Mouse (Mus musculus) liver, embryonic 16.5 days (tissue): ENCODE measurements around the gene Ano6. TPM values are rescaled to one million over a fixed set of nuclear protein-coding genes. Genes with fewer than 3 reads are reported as not detected.

Source experiments
- ATAC-seq: fragments of 200-750 bp; cut with Nextera tagmentation; 2 replicates; pipeline ENCODE4 v1.8.0; 2017; ENCODE audit warnings: low read depth, mild to moderate bottlenecking, moderate number of reproducible peaks, moderate library complexity
- H3K27ac ChIP-seq: fragments of 300-500 bp; sonication (generic); 2 replicates; pipeline ENCODE4 v1.5.1; 2014; ENCODE audit warnings: mild to moderate bottlenecking, low read length
- H3K27me3 ChIP-seq: fragments of 300-500 bp; sonication (generic); 2 replicates; pipeline ENCODE4 v1.6.1; 2014; ENCODE audit warnings: low read depth, low read length, mixed read lengths; ENCODE audit not compliant: control insufficient read depth, insufficient read depth
- H3K36me3 ChIP-seq: fragments of 300-500 bp; sonication (generic); 2 replicates; pipeline ENCODE4 v1.6.1; 2014; ENCODE audit warnings: mild to moderate bottlenecking; ENCODE audit not compliant: control insufficient read depth, insufficient read depth
- H3K4me1 ChIP-seq: fragments of 300-500 bp; sonication (generic); 2 replicates; pipeline ENCODE4 v1.6.1; 2014; ENCODE audit warnings: low read depth, low read length, mixed read lengths; ENCODE audit not compliant: control insufficient read depth
- H3K4me2 ChIP-seq: fragments of 300-500 bp; sonication (generic); 2 replicates; pipeline ENCODE4 v1.6.1; 2014; ENCODE audit warnings: low read depth, low read length, mixed read lengths
- H3K4me3 ChIP-seq: fragments of 300-500 bp; sonication (generic); 2 replicates; pipeline ENCODE4 v1.5.1; 2014; ENCODE audit warnings: low read depth, mild to moderate bottlenecking, low read length
- H3K9ac ChIP-seq: fragments of 300-500 bp; sonication (generic); 2 replicates; pipeline ENCODE4 v1.6.1; 2014; ENCODE audit warnings: low read depth, low read length
- H3K9me3 ChIP-seq: fragments of 300-500 bp; sonication (generic); replicated peaks from 2 replicates; pipeline ENCODE4 v1.6.1; 2016; ENCODE audit warnings: low read length; ENCODE audit not compliant: control insufficient read depth
- WGBS: fragments of 180-500 bp; shearing (Covaris S2); extraction: QIAGEN DNeasy Blood & Tissue Kit; methylation state at CpG from one replicate; pipeline ENCODE4 v1.1.7; 2014; ENCODE audit not compliant: insufficient replicate concordance; 5-methylcytosine and 5-hydroxymethylcytosine counted together
- polyA plus RNA-seq: library from polyadenylated mRNA; unstranded; fragments of >200 nt; fragmentation: Nextera tagmentation; extraction: Ambion mirVana; gene quantifications from 2 replicates; pipeline ENCODE4 v1.2.1, GENCODE M21; 2015

Ano6 gene
- polyA plus RNA-seq, 1 experiment from 2014 or later = 10.5 TPM

DNA sequence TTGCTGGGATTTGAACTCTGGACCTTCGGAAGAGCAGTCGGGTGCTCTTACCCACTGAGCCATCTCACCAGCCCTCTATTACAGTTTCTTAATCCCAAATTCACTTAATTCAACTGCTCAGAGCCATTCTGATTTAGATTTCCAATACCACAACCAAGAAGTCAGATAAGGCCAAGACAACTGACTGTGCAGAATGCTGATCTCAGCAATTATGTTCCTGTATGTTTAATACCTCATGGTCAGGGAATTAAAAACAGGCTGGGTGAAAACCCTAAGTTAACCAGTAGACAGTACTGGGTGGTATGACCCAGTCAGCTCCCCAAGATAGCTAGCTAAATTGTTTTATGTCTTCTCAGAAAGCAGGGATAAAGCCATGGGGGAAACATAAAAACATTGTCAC is 176.3 kb downstream of the Ano6 start:
- no peak for ATAC-seq
- H3K9ac ChIP-seq = no peak overlapping the region
- WGBS = 64% methylated on average over 2 of the region's 2 CpGs

DNA sequence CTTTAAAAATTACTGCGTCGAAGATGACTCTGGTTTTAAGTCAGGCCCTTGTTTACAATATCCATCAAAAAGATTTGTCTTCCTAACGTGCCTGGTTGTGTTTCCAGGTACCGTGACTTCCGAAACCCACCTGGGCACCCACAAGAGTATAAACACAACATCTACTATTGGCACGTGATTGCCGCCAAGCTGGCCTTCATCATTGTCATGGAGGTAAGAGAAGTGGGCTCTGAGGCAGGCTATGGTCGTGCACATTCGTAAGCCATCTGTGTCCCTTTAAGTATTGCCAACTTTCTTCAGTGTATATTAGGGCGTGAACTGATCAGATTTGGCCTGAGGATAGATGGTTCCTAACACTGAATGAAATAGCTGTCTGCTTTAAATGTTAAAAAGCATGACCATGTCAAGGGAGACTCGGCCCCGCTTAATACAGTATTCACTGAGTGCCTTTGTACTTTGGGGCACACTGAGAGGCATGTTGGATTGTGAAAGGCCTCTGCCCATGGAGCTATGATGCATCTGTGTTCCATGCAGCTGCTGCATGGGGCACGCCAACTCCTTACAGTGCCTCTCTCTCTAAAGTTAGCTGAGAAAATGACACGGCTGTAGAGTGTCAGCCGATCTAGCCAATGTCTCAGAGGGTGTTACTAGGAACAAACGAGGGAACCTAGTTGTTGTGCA is 177.0 kb downstream of the Ano6 start:
- H3K4me1 ChIP-seq = no peaks in the 10 kb centered on the region
- no peak for ATAC-seq
- no peak overlapping the region for H3K4me3 ChIP-seq
- no peak overlapping the region for H3K4me2 ChIP-seq
- 81% methylated on average over 16 of the region's 16 CpGs for WGBS
- peaks cover 2% of the 10 kb centered on the region; the same call in 1 of the 2 replicates for H3K36me3 ChIP-seq
- H3K27ac ChIP-seq = no peak overlapping the region
- H3K9ac ChIP-seq = no peak overlapping the region
- no peaks in the 10 kb centered on the region for H3K9me3 ChIP-seq
- H3K27me3 ChIP-seq = no peaks in the 10 kb centered on the region

More for the DNA sequence above, 176.3 kb downstream of the Ano6 start:
- no peaks in the 10 kb centered on the region for H3K4me1 ChIP-seq
- no peak overlapping the region for H3K27ac ChIP-seq
- H3K4me2 ChIP-seq = no peak overlapping the region
- no peaks in the 10 kb centered on the region for H3K9me3 ChIP-seq
- no peaks in the 10 kb centered on the region for H3K36me3 ChIP-seq
- no peak overlapping the region for H3K4me3 ChIP-seq
- H3K27me3 ChIP-seq = no peaks in the 10 kb centered on the region

DNA sequence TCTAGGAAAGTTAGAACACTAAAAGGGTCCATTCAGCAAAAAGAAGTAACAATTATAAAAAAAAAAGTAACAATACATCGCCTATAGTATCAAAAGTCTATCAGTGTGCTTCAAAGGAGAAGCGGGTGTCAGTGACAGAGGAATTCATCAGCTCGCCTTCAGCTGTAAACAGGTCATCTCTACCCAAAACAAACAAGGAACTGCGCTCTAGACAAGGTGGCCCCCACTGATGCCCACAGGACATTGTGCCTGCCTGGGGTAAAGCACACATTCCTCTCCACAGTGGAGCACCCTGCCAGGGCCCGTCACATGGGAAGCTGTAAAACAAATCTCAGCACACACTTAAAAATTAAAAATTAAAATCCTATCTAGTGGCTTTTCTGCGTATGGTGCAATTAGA is 179.0 kb downstream of the Ano6 start:
- Histone ChIP-seq H3K9me3 (no peaks in the 10 kb centered on the region), H3K9ac (no peak overlapping the region), H3K27me3 (no peaks in the 10 kb centered on the region), H3K4me2 (no peak overlapping the region), H3K27ac (no peak overlapping the region), H3K36me3 (peaks cover 2% of the 10 kb centered on the region; the same call in 1 of the 2 replicates), H3K4me1 (no peaks in the 10 kb centered on the region), H3K4me3 (no peak overlapping the region)
- no peak for ATAC-seq
- 68% methylated on average over 6 of the region's 6 CpGs for WGBS

DNA sequence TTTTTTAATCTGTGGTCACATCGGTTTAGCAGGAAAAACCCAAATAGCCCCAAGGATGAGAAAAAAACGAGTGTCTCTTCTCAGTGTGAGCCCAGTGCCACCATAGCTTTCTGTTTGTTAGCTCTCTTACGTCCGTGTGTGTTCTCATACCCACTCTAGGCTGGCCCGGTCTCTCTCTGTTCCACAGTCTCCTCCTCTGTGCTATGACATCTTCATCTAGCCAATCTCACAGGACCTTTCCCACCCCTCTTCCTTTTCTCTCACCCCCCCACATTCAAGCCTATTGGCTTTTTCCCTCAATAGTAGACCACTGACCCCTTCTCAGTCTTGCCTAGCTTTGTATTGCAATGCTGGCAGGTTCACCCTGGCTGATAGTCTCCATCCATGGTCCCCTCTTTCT is 179.5 kb downstream of the Ano6 start:
- Histone ChIP-seq H3K27me3 (no peaks in the 10 kb centered on the region), H3K9ac (no peak overlapping the region), H3K9me3 (no peaks in the 10 kb centered on the region), H3K4me3 (no peak overlapping the region), H3K36me3 (peaks cover 2% of the 10 kb centered on the region; the same call in 1 of the 2 replicates), H3K4me2 (no peak overlapping the region), H3K4me1 (no peaks in the 10 kb centered on the region), H3K27ac (no peak overlapping the region)
- no peak for ATAC-seq
- 79% methylated on average over 5 of the region's 5 CpGs for WGBS

DNA sequence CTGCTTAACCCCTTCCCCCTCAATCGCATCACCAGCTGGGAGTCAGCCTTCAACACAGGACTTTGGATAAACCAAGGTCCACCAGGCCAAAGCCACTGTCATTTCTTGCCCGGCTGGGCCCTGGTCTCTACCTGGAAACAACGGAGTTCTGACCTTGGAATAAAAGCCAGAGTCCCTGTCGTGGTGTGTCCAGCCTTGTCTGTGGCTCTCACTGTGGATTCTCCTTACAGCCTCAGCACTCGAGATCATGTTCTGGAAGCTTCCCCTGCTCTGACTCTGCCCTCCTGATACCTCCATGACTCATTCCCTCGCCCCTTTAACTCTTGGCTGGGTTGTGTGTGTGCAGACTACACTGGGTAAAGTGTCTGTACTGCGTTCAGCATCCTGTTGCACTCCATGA is 180.0 kb downstream of the Ano6 start:
- no peaks in the 10 kb centered on the region for H3K4me1 ChIP-seq
- H3K9ac ChIP-seq = no peak overlapping the region
- peaks cover 2% of the 10 kb centered on the region; the same call in 1 of the 2 replicates for H3K36me3 ChIP-seq
- no peaks in the 10 kb centered on the region for H3K9me3 ChIP-seq
- ATAC-seq = no peak
- no peak overlapping the region for H3K4me2 ChIP-seq
- H3K4me3 ChIP-seq = no peak overlapping the region
- no peak overlapping the region for H3K27ac ChIP-seq
- H3K27me3 ChIP-seq = no peaks in the 10 kb centered on the region
- WGBS = 70% methylated on average over 7 of the region's 7 CpGs

DNA sequence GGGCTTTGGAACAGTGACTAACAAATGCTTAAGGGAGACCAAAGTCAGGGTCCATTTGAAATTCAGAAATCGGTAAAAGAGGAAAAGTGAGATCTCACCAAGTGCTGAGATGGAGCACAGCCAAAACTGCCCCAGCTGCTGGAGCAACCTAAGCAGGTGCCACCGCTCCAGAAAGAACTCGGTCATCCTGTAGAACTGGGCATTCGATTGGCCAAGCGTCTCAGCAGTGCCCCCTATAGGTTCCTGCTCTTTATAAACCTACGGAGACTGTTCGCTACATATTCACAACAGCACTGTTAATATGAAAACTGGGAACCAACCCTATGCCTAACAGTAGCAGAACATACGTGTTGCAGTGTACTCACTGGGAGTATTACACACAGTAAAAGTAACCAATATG is 180.7 kb downstream of the Ano6 start:
- Histone ChIP-seq H3K4me2 (no peak overlapping the region), H3K9me3 (no peaks in the 10 kb centered on the region), H3K36me3 (peaks cover 2% of the 10 kb centered on the region; the same call in 1 of the 2 replicates), H3K27ac (no peak overlapping the region), H3K9ac (no peak overlapping the region), H3K4me1 (no peaks in the 10 kb centered on the region), H3K4me3 (no peak overlapping the region), H3K27me3 (no peaks in the 10 kb centered on the region)
- 73% methylated on average over 8 of the region's 8 CpGs for WGBS
- ATAC-seq = no peak

DNA sequence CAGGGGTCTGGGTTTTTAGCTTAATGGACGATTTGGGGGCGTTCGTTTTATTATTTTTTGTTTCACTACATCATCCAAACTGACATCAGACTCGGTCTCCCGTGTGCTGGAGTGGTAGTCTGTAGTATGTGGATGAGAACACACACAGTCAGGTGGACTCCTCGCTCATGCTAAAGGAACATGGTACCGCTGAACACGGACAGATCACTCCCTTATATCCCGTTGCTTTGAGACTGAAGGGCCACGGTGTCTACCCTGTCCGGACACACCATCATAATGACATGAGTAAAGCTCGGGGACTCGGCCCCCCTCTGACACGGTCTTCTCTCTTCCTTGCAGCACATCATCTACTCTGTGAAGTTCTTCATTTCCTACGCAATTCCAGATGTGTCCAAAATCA is 181.5 kb downstream of the Ano6 start:
- H3K9me3 ChIP-seq = no peaks in the 10 kb centered on the region
- no peaks in the 10 kb centered on the region for H3K4me1 ChIP-seq
- no peak overlapping the region for H3K27ac ChIP-seq
- H3K36me3 ChIP-seq = peaks cover 2% of the 10 kb centered on the region; the same call in 1 of the 2 replicates
- H3K4me2 ChIP-seq = no peak overlapping the region
- whole genome bisulfite sequencing = 79% methylated on average over 15 of the region's 15 CpGs
- no peak overlapping the region for H3K4me3 ChIP-seq
- H3K9ac ChIP-seq = no peak overlapping the region
- H3K27me3 ChIP-seq = no peaks in the 10 kb centered on the region
- ATAC-seq = no peak

DNA sequence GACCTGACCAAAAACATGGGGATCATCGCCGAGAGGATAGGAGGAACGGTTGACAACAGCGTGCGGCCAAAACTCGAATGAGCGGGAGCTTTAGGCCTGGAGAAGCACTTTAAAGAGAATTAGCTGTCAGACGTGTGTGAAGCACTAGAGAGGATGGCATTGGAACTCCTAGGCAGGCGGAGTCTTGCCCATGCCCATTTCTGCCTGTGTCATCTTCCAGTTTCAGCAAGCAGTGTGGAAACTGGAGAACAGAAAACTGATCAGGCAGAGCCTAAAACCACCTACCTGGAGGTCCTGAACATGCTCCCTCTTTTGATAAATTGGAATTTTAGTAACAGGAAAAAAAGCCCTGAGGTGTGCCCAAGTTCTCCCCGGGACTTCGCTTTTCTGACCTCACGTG is 182.0 kb downstream of the Ano6 start:
- Histone ChIP-seq H3K9ac (no peak overlapping the region), H3K4me2 (no peak overlapping the region), H3K27ac (no peak overlapping the region), H3K36me3 (peaks cover 2% of the 10 kb centered on the region; the same call in 1 of the 2 replicates), H3K9me3 (no peaks in the 10 kb centered on the region), H3K4me3 (no peak overlapping the region), H3K27me3 (no peaks in the 10 kb centered on the region), H3K4me1 (no peaks in the 10 kb centered on the region)
- no peak for ATAC-seq
- WGBS = 83% methylated on average over 12 of the region's 12 CpGs

DNA sequence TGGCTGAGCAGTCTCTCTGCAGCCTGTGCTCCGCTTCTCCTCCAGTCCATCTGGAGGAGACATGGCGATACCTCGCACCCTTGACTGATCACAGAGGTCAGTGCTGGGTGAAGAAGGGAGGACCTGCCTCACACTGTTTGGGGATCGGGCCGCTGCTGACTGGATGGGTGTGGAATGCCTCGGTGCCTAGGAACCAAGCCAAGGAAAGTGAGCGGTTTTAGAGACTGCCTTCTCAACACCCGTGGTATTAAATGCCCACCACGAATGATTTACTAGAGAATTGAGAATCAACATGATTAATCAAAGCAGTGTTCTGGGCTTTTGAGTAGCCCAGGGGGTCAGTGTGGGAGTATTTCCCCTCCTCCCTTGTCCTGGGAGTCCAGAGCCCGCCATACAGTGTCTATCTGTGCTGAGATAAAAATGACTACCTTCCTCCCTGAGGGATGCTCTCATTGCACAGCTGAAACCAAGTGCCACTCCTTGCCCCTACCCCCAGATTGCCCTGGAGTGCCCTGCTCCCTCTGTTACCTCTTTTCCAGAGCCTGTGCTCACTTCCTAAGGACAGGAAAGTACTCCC is 183.5 kb downstream of the Ano6 start:
- Histone ChIP-seq H3K4me1 (no peaks in the 10 kb centered on the region), H3K9ac (no peak overlapping the region), H3K4me2 (no peak overlapping the region), H3K36me3 (peaks cover 2% of the 10 kb centered on the region; the same call in 1 of the 2 replicates), H3K27ac (no peak overlapping the region), H3K27me3 (no peaks in the 10 kb centered on the region), H3K9me3 (no peaks in the 10 kb centered on the region), H3K4me3 (no peak overlapping the region)
- WGBS = 75% methylated on average over 10 of the region's 10 CpGs
- ATAC-seq = no peak
